Mouse (Mus musculus) left cerebral cortex, adult 9 months (tissue): ENCODE results near the gene Pcyt1a.
A peak's percentile ranks its signal among the peaks of the same experiment; 100 is the strongest.

Source experiments
- DNase-seq, 2 experiments: peaks; one replicate each; pipeline ENCODE4 v3.0.0; 2022; ENCODE audit warnings: low spot score in 2 of 2

Pcyt1a gene

DNA sequence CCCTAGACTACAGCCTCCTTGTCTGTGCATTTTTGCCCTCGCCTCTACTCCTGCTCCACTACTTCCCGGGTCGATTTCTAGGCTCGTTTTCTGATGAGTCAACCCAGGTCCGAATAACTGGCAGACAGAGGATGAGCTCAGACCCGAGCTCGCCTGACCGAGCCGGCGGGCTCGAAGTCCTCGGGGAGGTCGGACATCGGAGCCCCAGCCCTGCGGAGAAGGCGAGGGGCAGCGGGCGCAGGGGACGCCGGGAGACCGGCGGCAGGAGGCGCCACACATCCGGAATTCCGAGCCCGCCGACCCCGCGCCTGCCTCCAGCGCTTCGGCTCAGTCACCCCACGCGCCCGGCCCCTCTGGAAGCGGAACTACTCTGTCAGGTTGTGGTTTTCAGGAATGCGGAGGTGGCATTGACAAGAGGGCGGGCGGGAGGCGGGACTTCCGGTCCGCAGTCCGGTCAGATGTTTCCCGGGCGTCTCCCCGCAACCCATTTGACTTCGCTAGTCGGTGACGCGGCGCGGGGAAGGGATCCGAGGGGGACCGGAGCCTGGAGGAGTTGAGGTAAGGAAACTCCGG, at the start of gene Pcyt1a:
Gene Pcyt1a, plus strand, starts transcription at position 448 of the 573 bp plus-strand sequence.
- peak; percentile 73 to 88 for DNase-seq

DNA sequence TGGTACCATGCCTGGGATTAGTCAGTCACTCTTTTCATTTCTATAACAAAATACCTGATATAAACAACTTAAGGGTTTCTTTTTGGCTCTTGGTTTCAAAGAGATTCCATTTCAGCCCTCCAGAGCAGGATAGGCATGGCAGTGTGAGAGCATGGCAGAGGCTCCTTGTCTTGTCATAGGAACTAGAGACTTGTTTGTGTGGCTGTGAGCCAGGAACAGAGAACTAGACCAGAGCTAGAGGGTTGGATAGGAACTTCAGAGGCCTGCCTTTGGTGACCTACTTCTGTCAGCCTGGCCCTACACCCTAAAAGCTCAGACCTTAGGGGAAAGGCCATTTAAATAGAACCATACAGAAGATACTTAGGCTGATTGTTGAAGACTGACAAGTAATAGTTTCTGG, 47.8 kb upstream of the Pcyt1a start:
- DNase-seq, result no peak

- no peak for DNase-seq
These were observed 45.8 kb upstream of the Pcyt1a start for GRCm38 (mm10) chr16:32384885-32385284.

DNA sequence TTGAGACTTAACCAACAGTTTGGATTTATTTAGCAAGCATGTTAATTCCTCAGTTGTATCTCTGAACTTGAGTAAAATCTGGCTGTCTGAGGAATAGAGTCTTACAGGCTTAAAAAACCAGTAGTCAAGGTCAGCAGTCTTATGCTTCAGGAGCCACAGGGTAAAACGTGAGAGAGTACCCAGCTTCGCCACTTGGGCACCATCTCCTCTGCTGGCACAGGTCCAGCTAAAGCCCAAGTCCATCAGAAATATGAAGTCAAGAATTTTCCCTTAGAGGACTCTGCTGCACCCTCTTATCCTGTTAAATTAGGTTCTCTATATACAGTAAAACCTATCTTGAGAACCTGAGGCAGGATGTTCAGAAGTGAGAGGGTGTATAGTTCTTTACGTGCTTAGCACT, 43.9 kb upstream of the Pcyt1a start:
- DNase-seq, result no peak

DNA sequence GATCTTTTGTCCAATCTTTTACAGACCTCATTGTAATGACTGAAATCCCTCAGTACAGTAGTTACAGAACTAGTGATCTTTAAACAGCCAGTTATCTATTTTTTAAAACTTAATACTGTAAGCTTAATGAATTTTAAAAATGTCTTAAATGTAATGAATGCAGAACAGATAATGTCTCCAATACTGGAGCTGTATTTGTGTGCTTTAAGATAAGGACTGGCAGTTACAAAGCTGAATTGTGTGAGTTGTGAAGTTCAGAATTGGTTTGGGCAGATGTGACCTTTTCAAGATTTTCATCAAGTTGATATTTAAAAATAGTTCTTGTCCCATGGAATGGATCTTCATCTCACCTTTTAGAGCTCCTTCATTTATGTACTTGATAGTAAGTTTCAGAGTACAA, 41.7 kb upstream of the Pcyt1a start:
- DNase-seq, result no peak

GRCm38 (mm10) chr16:32389841-32390240, 40.9 kb upstream of the Pcyt1a start:
- no peak for DNase-seq

- no peak for DNase-seq
These were observed 39.8 kb upstream of the Pcyt1a start for GRCm38 (mm10) chr16:32390882-32391281.

- no peak for DNase-seq
These were observed 34.8 kb upstream of the Pcyt1a start for GRCm38 (mm10) chr16:32395679-32396540.

DNA sequence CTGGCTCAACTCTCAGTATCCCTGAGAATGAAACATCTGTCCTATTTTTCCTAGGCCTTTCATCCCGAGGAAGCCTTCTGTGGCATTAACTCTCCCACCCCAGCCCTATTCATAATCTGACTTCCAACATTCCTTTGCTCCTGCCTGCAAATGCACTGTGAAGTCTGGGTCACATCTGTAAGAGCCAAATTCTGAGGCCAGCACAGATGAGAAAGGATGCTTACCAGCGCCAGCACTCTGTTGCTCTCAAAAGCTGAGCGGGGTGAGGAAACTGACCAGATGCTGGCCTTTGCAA, 34.2 kb upstream of the Pcyt1a start:
- no peak for DNase-seq

- DNase-seq, result no peak
These were observed 32.5 kb upstream of the Pcyt1a start for GRCm38 (mm10) chr16:32398206-32398605.

GRCm38 (mm10) chr16:32400267-32400666, 30.5 kb upstream of the Pcyt1a start, which contains the start of gene Tm4sf19:
Gene Tm4sf19 (plus strand): TSS chr16:32400506.
- no peak for DNase-seq

- no peak for DNase-seq
These were observed 29.3 kb upstream of the Pcyt1a start for GRCm38 (mm10) chr16:32401335-32401965.

- no peak for DNase-seq
These were observed 27.9 kb upstream of the Pcyt1a start for GRCm38 (mm10) chr16:32402818-32403217.

DNA sequence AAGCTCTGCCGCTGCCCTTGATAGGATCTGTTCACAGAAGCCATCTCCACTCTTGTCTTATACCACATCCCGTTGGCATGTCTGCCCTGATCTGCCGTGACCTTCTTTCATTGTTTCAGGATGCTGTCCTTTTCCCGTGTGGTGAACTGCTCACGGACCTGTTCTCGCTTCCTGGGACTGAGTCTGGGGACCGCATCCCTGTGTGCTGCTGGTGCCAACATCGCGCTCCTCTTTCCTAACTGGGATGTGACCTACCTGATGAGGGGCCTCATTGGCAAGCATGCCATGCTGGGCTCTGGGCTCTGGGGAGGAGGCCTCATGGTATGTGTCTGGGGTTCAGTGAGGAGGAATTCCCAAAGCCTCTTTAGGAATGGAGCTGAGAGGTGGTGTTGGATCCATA, 25.0 kb upstream of the Pcyt1a start:
- DNase-seq, result no peak

DNA sequence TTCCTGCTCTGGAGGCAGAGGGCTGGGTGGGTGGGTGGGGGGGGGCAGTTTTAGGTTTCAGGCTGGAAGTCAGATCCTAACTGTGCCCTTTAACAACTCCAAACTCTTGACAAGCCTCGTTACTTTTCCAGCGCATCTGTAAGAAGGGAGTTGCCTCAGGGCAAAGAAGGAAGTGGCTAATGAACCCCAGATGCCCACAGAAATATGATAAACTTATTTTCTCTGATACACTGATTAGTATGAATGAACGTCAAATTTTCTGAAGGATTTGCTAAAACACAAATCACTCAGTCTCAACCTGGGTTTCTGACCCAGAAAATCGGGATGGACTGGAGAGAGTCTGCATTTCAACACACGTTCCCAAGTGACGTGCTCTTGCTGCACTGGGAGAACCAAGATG, 24.1 kb upstream of the Pcyt1a start:
- no peak for DNase-seq

DNA sequence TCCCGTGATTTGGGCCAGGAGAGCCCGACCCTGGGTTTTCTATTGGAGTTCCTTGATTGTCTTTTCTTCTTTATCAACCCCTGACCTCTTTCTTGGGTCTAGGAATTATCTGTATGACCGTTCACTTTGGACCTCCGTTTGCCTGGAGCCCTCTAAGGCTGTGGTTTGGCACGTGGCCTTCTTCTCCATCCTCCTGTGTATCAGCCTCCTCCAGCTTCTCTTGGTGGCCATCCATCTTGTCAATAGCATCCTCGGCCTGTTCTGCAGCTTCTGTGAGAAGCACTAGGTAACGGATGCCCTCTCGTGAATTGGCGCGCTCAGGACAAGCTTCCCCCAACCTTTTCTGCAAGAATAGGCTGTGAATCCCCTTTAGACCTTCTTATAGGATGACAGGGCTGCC, 23.0 kb upstream of the Pcyt1a start:
- no peak for DNase-seq

DNA sequence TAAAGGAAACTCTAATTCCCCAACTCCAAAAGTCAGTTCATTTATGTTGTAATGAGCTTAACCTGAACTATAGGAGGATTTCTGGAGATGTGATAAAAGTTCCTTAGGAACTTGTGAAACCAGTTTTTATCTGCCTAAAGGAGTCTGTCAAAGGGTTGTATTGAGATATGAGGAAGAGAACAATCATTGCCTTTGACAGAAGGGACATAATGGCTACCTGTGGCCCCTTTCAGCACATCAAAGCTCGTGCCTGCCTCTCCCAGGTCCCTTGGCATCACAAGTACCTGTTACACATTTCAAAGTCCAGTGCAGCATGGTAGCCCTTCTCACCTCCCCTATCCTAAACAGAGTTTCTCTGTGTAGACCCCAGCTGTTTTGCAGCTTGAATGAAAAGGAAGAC, 13.3 kb upstream of the Pcyt1a start:
- DNase-seq, result no peak

DNA sequence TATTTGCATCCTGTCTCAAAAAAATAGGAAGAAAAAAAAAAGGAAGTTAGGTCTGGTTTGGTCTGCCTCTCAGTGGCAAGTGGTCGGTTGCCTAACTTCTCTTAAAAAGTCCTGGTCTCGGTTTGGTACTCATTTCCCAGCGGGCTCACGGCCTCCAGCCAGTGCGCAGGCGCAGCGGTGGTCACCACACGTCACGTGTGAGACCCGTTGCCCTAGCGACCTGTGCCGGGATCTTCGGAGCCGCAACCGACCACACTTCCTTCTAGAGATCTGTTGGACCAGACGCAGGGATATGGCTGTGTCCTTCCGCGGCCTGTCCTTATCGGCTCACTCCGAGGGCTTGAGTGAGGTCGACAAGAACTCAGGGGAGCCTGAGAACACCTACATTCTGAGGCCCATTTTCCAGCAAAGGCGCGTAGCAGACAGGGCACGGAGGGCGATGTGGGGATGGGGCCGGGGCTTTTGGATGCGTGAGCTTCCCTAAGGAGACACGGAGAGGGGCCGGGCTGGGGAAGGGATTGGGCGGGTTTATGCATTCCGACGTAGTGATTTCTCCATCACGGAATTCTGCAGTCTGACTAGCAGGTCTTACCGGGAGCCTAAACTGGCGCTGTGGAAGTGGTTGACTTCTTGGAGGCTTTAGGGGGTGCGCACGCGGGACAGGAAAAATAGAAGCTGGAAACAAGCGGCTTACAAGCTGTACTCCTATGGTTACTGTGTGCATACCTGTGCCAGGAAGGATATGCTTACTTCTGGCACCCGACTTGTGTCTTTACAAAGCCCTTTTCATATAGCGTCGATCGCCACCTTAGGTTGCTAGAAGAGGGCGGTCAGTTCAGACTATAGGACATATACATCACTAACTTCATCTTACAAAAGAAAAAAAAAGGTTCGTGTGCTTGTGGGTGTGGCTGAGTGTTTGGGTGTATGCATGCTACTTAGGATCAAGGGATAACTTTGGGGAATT, 10.9 kb upstream of the Pcyt1a start, which contains the start of gene Tctex1d2:
Gene Tctex1d2, plus strand, starts transcription at position 186 of the 967 bp plus-strand sequence.
- DNase-seq, result peak; percentile 87 to 93

GRCm38 (mm10) chr16:32427506-32427905, 3.2 kb upstream of the Pcyt1a start:
- DNase-seq, result no peak

DNA sequence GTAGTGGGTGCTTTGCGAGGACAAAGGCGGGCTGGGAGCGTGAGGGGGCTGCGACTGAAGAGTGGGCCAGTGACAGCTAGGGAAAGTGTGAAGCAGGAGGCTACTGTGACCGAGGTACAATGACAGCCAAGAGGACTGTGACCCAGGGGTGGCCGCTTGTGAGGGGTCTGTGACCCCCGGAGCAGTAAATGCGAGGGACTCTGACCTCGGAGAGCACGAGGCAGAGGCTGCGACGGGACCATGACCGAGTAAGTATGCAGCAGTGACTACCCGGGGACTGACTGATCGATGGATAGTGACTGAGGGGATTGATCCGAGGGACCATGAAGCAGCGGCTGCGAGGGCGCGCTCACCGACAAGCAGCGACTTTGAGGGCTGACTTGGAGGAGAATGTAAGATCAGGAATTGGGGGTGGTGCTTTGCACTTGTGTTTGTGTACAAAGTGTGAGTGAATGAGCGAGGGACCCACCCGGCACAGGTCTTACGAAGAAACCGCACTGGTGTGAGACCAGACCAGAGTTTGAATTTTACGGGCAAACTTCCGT, 398 bp downstream of the Pcyt1a start:
- DNase-seq, result no peak

DNA sequence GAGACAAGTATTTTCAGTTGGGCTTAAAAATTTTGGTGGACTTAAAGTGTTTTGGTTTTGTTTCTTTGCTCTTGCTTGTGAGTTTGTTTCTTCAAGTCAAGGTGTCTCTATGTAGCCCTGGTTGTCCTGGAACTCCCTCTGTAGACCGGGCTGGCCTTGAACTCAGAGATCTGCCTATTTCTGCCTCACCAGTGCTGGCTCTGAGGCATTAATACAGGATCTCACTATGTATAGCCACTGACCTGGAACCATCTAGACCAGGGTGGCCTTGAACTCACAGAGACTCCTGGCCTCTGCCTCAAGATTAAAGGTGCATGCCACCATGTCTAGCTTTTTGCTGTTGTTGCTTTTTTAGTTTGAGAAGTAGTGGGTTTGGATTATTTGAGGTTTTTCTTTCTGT, 1.2 kb downstream of the Pcyt1a start:
- DNase-seq, result no peak

- no peak for DNase-seq
These were observed 2.4 kb downstream of the Pcyt1a start for GRCm38 (mm10) chr16:32433138-32433537.
